Mouse (Mus musculus) left cerebral cortex, adult 9 months (tissue): ENCODE results near the gene Olfr866.

Source experiments
- DNase-seq, 2 experiments: peaks; one replicate each; pipeline ENCODE4 v3.0.0; 2022; ENCODE audit warnings: low spot score in 2 of 2

The Olfr866 gene

GRCm38 (mm10) chr9:20027935-20028334, at the start of gene Olfr866:
TSS of gene Olfr866 (minus strand) at chr9:20028035.
- DNase-seq: no peak

GRCm38 (mm10) chr9:20073523-20074177, 45.8 kb upstream of the Olfr866 start:
- DNase-seq: peak in 1 of 2 experiments; percentile 2

- DNase-seq: no peak
These were observed 43.5 kb upstream of the Olfr866 start for GRCm38 (mm10) chr9:20071291-20071690.

GRCm38 (mm10) chr9:20070236-20070635, 42.4 kb upstream of the Olfr866 start:
- no peak for DNase-seq

- DNase-seq: no peak
These were observed 29.6 kb upstream of the Olfr866 start, which contains the start of gene Olfr867 for GRCm38 (mm10) chr9:20057462-20057861. TSS of gene Olfr867 (minus strand) at chr9:20057562.

- DNase-seq: no peak
These were observed 20.1 kb upstream of the Olfr866 start for GRCm38 (mm10) chr9:20047964-20048363.
